Mouse (Mus musculus) C2C12 (cell line): ENCODE results near the gene Samd14. TPM values are rescaled to one million over a fixed set of nuclear protein-coding genes. Genes with fewer than 3 reads are reported as not detected.
A peak's percentile ranks its signal among the peaks of the same experiment; 100 is the strongest.

Source experiments
- H3K27me3 ChIP-seq: one replicate; pipeline ENCODE4 v1.6.1; 2011; ENCODE audit not compliant: control insufficient read depth, insufficient read depth, insufficient read length
- H3K36me3 ChIP-seq: one replicate; pipeline ENCODE4 v1.6.1; 2011; ENCODE audit not compliant: control insufficient read depth, insufficient read depth
- H3K4me3 ChIP-seq: one replicate; pipeline ENCODE4 v1.5.1; 2011; ENCODE audit warnings: mild to moderate bottlenecking, control low read depth; ENCODE audit not compliant: poor library complexity, insufficient read depth, severe bottlenecking
- H3K79me2 ChIP-seq: one replicate; pipeline ENCODE4 v1.6.1; 2011; ENCODE audit not compliant: control insufficient read depth, insufficient read depth
- H3K79me3 ChIP-seq: one replicate; pipeline ENCODE4 v1.6.1; 2011; ENCODE audit warnings: low read depth, control low read depth
- H3ac ChIP-seq: one replicate; pipeline ENCODE3; 2011; ENCODE audit warnings: low read depth; ENCODE audit not compliant: control insufficient read depth, insufficient read length
- CEBPB ChIP-seq: IDR thresholded peaks from one replicate; pipeline ENCODE4 v1.6.1; 2011; ENCODE audit warnings: low read depth, mild to moderate bottlenecking, control low read depth, moderate library complexity
- CTCF ChIP-seq: IDR thresholded peaks from one replicate; pipeline ENCODE4 v1.5.1; 2011; ENCODE audit not compliant: control insufficient read depth, insufficient read depth, insufficient read length
- FOSL1 ChIP-seq: IDR thresholded peaks from one replicate; pipeline ENCODE4 v1.8.0; 2011; ENCODE audit warnings: mild to moderate bottlenecking, low read length; ENCODE audit not compliant: poor library complexity, insufficient read depth, severe bottlenecking
- MAX ChIP-seq: IDR thresholded peaks from one replicate; pipeline ENCODE4 v1.6.1; 2011; ENCODE audit warnings: mild to moderate bottlenecking, control low read depth
- MYOD1 ChIP-seq: IDR thresholded peaks from one replicate; pipeline ENCODE4 v1.6.1; 2011; ENCODE audit warnings: low read depth; ENCODE audit not compliant: control insufficient read depth, insufficient read length
- MYOG ChIP-seq: IDR thresholded peaks from one replicate; pipeline ENCODE4 v1.6.1; 2011; ENCODE audit not compliant: control insufficient read depth, insufficient read length; ENCODE audit errors: extremely low read depth
- USF1 ChIP-seq: IDR thresholded peaks from one replicate; pipeline ENCODE4 v1.6.1; 2011; ENCODE audit warnings: low read depth, mild to moderate bottlenecking, control low read depth, moderate library complexity
- polyA plus RNA-seq: library from polyadenylated mRNA; unstranded; fragments of >200 nt; fragmentation: generic; extraction: Trizol; gene quantifications from one replicate; pipeline ENCODE4 v1.2.1, GENCODE M21; 2012; ENCODE audit warnings: missing spikeins

The Samd14 gene
- polyA plus RNA-seq, 1 experiment, result 14.0 TPM

- H3K4me3 ChIP-seq, result no peak overlapping the region
- peaks cover 56% of the 10 kb centered on the region for H3K36me3 ChIP-seq
- H3K79me2 ChIP-seq, result peaks cover 2% of the 10 kb centered on the region
- TF ChIP-seq MAX (no peak), MYOG (no peak)
- H3ac ChIP-seq, result no peak overlapping the region
- no peaks in the 10 kb centered on the region for H3K27me3 ChIP-seq
- no peaks in the 10 kb centered on the region for H3K79me3 ChIP-seq
These were observed 7.9 kb upstream of the Samd14 start for GRCm38 (mm10) chr11:95001584-95002347.

- no peak overlapping the region for H3K4me3 ChIP-seq
- no peaks in the 10 kb centered on the region for H3K79me3 ChIP-seq
- H3K79me2 ChIP-seq, result no peaks in the 10 kb centered on the region
- no peak overlapping the region for H3ac ChIP-seq
- TF ChIP-seq USF1 (no peak), MAX (no peak), FOSL1 (no peak)
- H3K27me3 ChIP-seq, result no peaks in the 10 kb centered on the region
- peaks cover 53% of the 10 kb centered on the region for H3K36me3 ChIP-seq
These were observed 7.0 kb upstream of the Samd14 start for GRCm38 (mm10) chr11:95002705-95003104.

DNA sequence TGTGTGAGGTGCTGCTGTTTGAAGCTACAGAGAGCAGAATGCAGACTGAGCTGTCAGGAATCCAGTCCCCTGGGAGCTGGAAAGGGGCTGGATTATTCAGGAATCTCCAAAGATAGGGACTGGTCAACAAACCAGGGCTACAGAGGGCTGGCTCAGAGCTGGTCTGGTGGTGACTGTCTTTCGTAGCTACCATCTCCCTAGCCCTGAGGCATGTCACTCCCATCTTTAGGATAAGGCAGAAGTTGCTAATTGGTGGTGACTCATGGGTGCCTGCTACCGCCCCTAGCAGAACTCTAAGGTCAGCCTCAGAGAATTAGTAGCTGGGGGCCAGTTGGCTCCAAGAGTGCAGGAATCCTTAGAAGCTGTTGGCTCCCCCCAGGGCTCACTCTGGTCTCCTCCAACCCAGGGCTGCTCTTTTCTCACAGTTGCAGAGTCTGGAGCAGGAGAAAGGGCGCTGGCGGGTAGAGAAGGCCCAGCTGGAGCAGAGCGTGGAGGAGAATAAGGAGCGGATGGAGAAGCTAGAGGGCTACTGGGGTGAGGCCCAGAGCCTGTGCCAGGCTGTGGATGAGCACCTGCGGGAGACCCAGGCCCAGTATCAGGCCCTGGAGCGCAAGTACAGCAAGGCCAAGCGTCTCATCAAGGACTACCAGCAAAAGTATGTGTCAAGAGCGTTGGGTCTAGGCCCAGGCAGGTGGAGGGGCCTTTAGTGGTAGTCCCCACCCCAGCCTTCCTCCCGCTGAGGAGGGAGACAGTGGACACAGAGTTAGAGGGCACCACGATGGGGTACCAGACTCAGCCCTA lies 5.3 kb upstream of the Samd14 start:
- TF ChIP-seq MYOG (no peak), FOSL1 (peak; percentile 25), MAX (no peak), CTCF (no peak)
- no peaks in the 10 kb centered on the region for H3K27me3 ChIP-seq
- H3K79me2 ChIP-seq, result no peaks in the 10 kb centered on the region
- H3K4me3 ChIP-seq, result no peak overlapping the region
- H3K79me3 ChIP-seq, result no peaks in the 10 kb centered on the region
- H3K36me3 ChIP-seq, result peaks cover 41% of the 10 kb centered on the region
- peak overlapping the region; percentile 10 for H3ac ChIP-seq

- H3K4me3 ChIP-seq, result no peak overlapping the region
- no peaks in the 10 kb centered on the region for H3K79me2 ChIP-seq
- no peaks in the 10 kb centered on the region for H3K27me3 ChIP-seq
- H3K79me3 ChIP-seq, result no peaks in the 10 kb centered on the region
- H3ac ChIP-seq, result peak overlapping the region; percentile 10
- TF ChIP-seq FOSL1 (no peak), CEBPB (no peak), MYOD1 (no peak), CTCF (no peak), MYOG (no peak), USF1 (no peak), MAX (no peak)
- H3K36me3 ChIP-seq, result peaks cover 41% of the 10 kb centered on the region
These were observed 4.8 kb upstream of the Samd14 start for GRCm38 (mm10) chr11:95004937-95005198.

DNA sequence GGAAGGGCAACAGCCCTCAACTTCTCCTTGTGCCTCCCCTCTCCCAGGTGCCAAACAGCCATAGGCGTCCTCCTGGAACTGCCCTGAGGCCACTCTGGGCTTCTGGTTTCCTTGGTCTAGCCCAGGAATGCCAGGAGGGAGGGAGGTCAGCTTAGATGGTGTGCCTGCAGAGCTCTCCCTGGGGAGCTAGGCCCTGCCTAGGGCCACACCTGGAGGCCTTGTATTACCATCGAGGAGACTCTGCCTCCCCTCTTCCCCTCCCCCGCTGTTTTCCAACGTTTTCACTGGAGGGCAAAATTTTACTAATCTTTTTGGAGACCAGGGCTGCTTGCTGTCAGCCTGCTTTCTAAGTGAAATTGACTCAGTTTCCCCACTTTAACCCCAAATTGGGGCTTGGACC lies 3.6 kb upstream of the Samd14 start:
- Histone ChIP-seq H3K27me3 (no peaks in the 10 kb centered on the region), H3K36me3 (peaks cover 36% of the 10 kb centered on the region), H3K4me3 (no peak overlapping the region), H3ac (no peak overlapping the region), H3K79me3 (peaks cover 2% of the 10 kb centered on the region), H3K79me2 (peaks cover 9% of the 10 kb centered on the region)
- TF ChIP-seq MYOD1 (no peak), MAX (no peak), FOSL1 (no peak), CTCF (no peak), USF1 (no peak), MYOG (no peak), CEBPB (no peak)

GRCm38 (mm10) chr11:95006525-95007219 lies 3.0 kb upstream of the Samd14 start:
- Histone ChIP-seq H3K79me3 (peaks cover 5% of the 10 kb centered on the region), H3K79me2 (peaks cover 15% of the 10 kb centered on the region), H3K27me3 (no peaks in the 10 kb centered on the region), H3K36me3 (peaks cover 31% of the 10 kb centered on the region), H3K4me3 (peak overlapping the region; percentile 2), H3ac (no peak overlapping the region)
- no peak for TF ChIP-seq USF1
- no peak for TF ChIP-seq FOSL1
- TF ChIP-seq MAX, result no peak
- TF ChIP-seq MYOD1, result no peak
- TF ChIP-seq CEBPB, result no peak
- no peak for TF ChIP-seq MYOG
- TF ChIP-seq CTCF, result no peak
